Mouse (Mus musculus) CD4-positive helper T cell, adult 2 months (primary cell): Measurements from ENCODE around the gene Snx10.
"Not testable (repeated sequence)": the region's sequence is repeated elsewhere in the genome, so short reads cannot be mapped to it uniquely, and the experiment has no call there.

Source experiments
- DNase-seq: peaks from one replicate; pipeline ENCODE4 v3.0.0-alpha.2; 2012; ENCODE audit warnings: low read depth, missing footprints, low spot score

Snx10 gene

DNA sequence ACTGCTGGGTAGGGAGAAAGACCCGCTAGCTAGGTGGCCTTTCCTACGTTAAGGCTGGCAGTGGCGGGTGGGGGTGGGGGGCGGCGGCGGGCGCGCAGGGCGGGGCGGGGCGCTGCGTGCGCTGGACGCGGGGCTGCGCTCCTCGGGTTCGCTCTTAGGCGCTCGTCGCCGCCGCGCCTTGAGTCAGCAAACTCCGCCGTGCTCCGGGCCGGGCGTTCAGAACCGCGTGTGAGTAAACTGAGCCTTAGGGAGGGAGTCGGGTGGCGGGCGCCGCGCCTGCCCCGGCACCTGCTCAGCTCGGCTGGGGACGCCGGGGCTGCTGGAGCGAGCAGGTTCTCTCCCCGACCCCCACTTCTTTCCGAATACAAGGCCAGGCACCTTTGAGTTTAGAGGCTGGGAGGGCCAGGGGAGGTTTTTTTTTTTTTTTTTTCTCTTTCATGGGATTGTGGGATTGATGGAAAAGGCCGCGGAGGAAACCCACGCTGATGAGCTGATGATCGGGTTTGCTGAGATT lies at the start of gene Snx10:
Snx10 (plus strand) TSS at position 95 of the 514 bp plus-strand sequence.
- DNase-seq: peak; percentile 51

DNA sequence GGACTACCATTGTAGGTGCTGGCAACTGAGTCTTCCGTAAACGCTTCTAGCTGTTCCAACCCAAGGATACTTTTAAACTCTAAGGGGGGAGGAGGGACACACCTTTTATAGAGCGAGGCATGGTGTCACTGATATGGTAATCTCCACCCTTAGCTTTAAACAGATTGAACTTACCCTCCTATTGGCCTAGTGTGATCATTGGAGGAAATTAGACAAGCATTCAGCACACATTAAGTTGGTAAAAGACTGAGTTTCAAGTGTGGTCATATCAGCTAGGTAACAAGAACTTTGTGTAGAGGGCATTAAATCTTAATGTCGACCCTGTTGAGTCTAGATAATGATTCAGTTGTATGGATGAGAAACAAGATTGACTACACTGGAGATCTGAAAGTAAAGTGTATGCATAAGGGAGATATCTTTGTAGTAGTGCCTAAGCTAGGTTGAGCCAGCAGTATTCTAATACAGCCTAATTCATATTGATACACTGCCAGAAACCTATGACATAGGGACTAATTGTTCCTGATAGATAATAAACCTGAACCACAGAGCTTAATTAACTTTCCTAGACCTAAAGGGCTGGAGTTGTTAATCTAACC lies 44.5 kb upstream of the Snx10 start:
- no peak for DNase-seq

DNA sequence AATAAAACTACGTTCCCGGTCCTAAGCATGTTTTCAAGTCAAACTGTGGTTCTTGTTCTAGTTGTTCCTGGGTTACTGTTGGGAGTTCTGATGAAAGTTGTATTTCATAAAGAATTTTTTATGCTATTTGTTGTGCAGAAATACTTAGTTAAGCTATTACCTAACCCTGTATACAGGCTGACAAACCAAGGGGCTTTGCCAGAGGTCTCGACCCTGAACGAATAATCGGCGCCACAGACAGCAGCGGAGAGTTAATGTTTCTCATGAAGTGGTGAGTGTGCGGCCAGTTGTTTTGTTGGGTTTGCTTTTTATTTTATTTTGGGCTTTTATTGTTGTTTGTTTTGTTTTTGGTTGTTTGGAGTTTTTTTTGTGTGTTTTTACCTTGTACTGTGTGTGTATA lies 42.2 kb upstream of the Snx10 start:
- DNase-seq: no peak

DNA sequence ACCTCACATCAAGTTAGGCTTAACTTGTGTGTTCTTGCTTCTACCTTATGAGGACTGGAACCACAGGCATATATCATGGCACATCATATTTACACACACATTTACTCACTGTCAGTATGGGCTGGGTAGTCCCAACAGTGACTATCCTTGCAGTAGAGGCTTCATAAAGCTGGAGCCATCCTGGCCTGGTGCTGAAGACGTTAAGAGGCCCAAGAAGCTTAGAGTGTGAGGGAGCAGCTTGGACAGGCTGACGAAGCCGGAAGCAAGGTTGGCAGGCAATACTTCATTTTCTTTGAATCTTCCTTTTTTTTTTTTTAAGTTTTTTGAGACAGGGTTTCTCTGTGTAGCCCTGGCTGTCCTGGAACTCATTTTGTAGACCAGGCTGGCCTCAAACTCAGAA lies 39.8 kb upstream of the Snx10 start:
- no peak for DNase-seq

DNA sequence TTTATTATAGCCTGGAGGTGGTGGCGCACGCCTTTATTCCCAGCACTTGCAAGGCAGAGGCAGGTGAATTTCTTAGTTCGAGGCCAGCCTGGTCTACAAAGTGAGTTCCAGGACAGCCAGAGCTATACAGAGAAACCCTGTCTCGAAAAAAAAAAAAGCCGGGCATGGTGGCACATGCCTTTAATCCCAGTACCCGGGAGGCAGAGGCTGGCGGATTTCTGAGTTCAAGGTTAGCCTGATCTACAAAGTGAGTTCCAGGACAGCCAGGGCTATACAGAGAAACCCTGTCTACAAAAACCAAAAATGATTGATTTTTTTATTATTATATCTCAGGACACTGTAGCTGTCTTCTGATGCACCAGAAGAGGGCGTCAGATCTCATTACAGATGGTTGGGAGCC lies 39.1 kb upstream of the Snx10 start:
- DNase-seq: not testable (repeated sequence)

DNA sequence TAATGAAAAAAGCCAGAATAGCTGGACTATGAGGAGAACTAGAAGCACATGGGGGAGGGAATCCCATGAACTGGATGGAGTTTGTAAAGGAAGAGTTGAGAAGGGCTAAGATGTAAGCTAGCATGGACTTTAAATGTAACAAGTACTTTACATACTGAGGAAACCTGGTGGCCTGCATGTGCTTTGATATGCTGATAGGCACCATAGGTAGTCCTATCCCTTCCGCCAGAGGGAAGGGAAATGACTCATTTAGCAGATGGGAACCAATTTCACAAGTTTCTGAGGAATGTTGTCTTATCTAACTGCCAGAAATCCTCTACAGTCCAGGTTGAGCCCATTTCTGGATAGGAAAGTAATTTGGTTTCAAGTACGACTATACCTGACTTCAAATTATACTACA lies 38.1 kb upstream of the Snx10 start:
- DNase-seq: no peak

DNA sequence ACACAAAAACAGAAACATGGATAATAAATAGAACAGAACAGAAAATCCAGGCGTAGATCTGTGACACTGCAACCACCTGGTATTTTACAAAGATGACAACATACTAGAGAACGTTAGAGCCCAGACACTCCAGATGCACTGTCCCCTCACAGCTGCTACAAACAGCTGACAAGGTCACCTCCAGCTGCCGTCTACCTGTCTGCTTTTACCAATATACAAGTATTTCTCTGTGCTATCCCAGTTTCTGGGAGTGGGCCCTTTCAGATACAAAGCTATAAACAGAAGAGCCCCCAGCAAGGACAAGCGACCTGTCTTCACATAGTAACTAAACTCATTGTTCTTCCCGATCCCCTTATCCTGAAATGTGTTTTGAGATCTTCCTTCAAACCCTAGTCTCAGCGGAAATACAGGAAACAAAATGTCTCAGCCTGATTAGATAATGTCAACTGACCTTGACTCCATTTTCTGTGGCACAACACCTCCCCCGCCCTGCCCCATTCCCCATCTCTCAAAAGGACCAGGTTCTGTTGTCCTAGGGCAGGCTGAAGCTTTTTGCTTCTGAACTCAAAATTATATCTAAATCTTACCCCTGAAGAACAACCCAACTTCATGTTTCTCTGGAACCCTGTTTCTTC lies 37.5 kb upstream of the Snx10 start:
- no peak for DNase-seq

DNA sequence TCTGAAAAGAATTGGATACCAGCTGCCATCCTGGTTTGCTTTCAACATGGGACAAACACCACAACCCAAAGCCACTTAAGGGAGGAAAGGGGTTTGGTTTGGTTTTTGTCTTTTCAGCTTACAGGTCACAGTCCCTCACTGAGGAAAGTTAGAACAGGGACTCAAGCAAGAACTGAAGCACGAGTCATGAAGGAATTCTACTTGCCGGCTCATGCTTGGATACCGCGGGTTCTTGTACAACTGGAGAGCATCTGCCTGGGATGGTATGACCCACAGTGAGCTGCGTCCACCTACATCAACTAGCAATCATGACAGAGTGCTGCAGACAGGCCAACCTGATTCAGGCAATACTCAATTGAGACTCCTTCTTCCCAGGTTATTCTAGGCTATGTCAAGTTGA lies 37.0 kb upstream of the Snx10 start:
- DNase-seq: no peak

DNA sequence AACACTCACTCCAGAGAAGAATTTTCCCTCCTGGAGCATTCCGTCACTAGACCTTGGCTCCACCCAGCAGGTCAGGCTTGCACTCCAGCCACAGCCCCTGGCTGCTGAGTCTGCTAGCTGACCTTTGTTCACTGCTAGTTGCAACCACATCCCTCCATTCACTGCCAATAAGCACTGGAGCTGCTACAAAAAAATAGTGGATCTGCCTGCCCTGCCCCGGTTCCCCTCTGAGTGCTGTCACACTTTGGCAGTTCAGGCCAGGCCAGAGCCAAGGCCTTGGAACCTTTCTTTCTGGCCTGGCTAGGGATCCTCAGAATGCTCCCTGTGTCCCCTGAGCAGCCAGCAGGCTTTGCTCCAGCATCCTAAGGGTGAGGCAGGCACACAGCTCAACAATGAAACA lies 33.9 kb upstream of the Snx10 start:
- no peak for DNase-seq

DNA sequence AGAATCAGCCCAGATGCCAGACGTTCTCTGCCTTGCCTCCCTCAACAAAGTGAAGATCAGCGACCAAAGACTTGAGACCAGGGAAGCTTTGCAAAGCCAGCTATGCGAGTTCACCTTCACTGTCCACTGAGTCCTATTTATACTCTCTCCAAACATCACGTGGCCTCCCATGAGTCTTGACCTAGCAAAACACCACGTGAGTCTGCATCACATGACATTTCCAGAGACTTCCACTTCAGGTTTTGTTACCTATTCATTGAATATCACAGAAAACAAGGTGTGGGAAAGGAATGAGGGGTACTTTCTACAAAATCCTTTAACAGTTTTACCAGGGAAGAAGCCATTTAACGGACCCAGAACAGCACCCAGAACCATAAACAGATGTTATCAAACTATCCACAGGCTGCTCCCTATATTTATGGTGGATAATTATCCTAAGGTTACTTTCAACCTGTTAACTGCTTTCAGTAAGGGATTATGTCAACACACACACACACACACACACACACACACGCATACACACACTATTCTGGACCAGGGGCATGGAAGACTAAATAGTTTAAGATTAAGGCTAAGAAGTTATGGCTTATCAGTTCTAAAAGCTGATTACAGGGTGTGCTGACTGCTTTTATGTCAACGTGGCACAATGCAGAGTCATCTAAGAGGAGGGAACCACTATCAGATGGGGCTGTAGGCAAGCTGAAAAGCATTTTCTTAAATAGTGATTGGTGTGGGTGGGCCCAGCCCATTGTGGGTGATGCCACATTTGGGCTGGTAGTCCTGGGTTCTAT lies 26.2 kb upstream of the Snx10 start:
- no peak for DNase-seq

DNA sequence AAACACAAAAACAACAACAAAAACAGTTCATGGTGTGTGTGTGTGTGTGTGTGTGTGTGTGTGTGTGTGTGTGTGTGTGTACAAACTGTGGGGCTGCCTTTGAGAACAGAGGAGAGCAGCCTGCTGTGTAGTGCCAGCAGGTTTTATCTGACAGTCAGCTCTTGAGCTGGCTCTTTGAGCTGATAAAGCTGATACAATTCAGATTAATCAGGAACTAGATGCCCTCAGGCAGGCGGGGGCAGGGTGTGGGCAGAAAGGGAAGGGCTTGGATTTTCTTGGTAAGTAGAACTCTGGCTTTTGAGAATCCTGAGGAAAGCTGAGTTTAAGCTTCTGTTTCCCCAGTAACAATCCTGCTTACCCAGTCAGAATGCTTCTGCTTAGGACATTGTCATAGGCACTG lies 18.0 kb upstream of the Snx10 start:
- DNase-seq: no peak

DNA sequence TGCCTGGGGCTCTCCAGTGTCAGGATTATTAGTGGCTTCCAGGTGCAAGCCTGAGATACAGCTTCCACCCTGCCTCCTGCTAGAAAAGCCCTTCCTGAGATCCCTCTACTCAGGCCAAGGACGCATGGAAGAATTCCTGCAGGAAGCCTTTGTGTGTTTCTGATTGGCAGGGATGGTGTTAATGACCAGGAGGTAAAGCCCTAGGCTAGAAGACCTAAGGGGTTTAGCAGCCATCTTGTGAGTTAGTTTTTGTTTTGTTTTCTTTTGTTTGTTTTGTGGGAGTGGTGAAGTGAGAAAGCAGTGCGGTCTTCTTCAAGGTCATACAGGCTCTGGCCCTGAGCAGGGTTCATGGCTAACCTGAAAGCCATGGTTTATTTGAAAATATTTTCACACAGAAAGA lies 16.1 kb upstream of the Snx10 start:
- no peak for DNase-seq

DNA sequence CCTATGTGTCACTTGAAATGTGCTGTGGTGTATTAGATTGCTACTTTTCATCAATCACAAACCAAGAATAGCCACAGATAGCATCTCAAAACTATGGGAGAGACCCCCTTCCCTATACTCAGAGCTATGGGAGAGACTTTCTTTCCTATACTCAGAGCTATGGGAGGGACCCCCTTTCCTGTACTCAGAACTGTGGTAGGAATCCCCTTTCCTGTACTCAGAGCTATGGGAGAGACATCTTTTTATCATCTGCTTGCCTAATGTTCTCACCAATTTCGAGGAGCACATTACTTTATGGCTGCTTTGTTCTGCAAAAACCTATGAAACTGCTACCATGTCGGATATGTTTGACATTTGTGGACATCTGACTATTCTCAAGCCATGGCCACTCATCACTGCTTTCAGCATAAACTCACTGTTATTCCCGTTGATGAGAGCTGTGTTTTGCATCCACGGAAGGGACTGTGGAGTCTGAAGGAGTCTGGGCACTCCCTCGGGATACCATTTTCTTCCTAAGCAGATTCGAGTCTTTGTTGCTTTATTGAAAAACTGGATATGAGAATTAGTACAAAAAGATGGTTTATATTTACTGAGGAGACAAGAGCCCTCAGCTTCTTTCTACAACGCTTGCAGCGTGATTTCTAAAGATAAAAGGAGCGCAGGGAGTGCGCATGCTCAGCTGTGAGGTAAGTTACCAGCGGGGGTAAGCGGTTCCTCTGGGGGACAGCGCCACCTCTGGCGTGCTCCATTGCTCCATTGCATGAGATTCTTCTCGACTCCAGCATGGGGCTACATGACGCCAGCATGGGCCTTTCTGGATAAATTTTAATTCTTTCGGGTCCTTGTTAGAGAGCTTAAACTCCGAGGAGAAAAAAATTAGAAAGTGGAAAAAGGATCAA lies 14.7 kb upstream of the Snx10 start:
- DNase-seq: peak; percentile 90

DNA sequence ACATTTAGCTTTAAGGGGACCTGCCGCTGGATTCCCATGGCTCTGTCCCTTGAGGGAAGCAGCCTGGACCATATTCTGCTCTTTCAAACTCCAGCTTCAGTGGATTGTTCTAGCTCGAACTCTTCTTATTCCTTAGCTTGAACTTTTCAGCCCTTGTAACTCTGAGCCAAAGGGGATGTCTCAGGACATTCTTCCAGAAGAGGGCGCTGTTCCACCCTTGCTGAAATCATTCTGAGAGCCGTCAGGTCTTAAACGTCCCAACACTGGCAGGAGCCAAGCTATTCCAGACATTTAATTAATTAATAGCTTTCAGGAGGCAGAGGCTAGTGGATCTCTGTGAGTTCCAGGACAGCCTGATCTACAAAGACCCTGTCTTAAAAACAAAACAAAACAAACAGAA lies 13.6 kb upstream of the Snx10 start:
- DNase-seq: peak; percentile 70

DNA sequence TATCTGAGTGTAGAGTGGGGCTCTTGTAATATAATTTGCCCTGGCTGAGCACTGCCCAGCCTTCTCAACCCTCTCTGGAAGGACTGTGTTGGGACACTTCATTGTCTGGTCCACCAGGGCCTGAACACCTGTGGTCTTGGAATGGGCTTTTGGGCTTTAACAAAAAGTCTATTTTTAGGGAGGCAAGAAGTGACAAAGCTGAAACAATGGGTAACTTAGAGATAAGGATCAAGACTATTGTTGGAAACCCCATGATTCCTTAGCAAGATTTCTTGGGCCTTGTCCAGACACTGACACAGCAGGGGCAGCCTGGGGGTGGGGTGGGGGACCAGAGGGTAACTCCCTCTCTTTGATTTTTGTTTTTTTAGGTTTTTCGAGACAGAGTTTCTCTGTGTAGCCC lies 12.8 kb upstream of the Snx10 start:
- DNase-seq: no peak

DNA sequence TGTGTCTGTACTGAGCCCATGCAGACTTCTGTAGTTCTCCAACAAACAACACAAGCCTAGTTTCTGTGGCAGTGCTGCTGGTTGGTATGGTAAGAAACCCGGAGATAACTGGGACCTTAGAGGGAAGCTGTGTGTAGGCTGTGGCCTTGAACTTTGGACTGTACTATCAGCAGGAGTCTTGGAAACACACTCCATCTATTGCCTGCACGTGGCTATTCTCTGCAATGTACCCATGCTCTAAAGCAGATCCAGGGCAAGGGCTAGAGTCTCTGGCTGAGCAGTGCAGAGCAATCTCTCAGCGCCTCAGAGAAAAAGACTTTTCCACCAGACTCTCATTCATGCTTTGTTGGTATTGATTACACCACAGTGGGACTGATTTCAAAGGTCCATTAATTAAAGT lies 10.0 kb upstream of the Snx10 start:
- no peak for DNase-seq

DNA sequence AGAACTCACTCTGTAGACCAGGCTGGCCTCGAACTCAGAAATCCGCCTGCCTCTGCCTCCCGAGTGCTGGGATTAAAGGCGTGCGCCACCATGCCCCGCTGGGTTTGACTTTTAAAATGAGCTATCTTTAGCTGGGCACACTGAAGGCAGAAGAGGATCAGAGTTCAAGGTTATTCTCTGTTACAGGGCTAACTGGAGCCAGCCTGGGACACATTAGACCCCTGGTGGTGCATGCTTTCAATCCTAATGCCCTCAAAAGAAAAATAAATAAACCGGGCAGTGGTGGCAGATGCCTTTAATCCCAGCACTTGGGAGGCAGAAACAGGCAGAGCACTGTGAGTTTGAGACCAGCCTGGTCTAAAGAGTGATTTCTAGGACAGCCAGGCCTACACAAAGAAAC lies 8.8 kb upstream of the Snx10 start:
- no peak for DNase-seq

DNA sequence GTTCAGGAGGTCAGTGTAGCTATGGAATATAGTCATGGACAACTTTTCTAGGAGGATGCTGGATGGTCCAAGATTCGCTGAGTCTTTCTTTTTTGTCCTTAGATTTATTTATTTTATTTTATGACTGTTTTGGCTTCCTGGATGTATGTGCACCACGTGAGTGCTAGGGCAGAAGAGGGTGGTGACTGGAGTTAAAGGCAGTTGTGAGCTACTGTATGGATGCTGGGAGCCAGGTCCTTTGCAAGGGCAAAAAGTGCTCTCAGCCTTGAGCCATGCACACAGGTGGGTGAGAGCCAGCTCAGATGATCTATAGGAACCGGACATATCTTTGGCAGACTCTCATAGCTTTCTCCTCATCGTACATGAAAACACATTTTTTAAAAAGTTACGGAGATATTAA lies 391 bp upstream of the Snx10 start:
- DNase-seq: no peak

DNA sequence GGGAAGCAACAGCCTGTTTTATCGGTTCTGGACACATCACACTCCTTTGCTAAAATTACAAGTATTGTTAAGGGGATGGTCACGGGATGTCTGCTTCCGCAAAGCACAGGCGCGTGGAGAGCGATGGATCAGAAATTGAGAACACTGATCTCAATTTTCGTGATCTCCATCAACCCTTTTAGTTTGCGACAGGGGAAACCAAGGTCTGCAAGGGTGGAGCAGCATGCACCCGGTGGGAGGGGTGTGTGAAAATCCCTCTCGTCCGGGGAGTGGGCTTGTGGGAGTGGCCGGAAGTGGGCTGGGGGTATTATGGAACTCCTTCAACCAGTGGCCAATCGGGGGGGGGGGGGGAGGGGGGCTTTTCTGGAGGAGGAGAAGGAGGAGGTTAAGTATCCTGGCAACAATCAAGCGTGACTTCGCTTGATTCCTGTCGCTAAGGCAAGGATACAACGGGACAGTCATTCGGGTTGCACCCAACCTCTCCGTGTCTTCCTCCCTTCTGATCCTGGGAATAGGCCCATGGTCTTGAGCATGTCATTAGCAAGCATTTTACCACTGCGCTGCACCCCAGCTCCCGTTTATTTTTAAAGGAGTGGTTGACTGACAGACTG lies 725 bp downstream of the Snx10 start:
- DNase-seq: peak; percentile 47

DNA sequence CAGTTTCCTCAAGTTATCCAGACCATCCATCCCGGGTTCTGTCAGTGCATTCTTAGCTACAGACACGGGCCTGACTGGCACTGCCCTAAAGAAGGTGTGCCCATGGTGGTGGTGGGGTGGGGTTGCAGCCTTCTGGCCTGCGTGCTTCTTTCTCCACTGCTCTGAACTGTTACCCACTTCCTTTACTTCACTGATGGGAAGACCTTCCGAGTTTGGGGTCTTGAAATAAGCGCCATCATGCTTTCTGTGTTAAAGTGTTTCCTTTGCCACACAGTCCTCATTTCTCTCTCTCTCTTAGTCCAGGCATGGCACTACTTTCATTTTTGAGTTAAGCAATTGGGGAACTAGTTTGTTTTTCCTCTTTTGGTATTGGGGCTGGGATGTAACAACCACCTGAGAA lies 1.3 kb downstream of the Snx10 start:
- no peak for DNase-seq

DNA sequence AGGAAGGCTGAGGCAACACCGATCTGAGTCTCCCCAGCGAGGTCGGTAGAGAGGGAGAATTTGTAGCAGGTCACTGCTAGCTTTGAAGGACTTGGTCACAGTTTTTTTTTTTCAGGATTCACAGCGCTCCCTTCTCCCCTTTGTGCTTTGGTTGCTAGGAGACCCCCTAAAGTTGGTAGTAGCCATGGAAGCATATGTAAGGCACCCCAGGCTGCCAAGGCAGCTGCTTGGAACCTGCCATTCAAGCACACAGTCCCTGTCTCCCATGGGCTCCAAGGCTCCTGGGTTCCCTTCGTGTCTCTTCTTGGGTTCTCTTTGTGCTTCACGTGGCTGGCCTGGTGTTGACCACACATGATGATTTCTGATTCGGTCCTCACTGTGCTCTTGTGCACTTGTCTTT lies 5.8 kb downstream of the Snx10 start:
- no peak for DNase-seq
